Comparison of ENCODE assay signal across 11 mouse cellular contexts in the genomic region with DNA sequence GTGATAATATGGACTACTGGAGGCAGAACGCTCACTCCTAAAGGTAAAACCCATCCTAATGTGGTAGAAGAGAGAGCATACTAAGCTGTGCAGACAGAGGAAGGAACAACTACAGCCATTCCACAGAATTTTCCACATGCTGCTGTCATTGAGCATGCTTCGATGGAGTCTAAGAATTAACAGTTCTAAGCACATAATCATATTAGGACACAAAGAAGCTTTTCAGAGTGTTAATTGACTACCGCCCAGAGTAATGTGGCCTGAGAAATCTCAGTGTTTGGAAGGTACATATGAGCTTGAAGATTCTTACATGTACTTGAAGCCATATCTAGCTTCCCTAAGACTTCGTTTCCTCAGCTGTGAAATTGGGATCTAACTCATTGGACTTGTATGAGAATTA.
"Had no signal": no experiment of that assay in that cellular context is flagged by ENCODE, and none has a peak within 500 bp of the region (broad histone marks: within the 10 kb centered on the region; RNA-seq: fewer than 3 reads in every experiment).

No protein-coding gene starts in this region.

- DNase-seq: right cerebral cortex, adult 18-20 months; right cerebral cortex, postnatal 14 days; right cerebral cortex, postnatal 25 days; right cerebral cortex, postnatal 4 days; spleen, adult 18-20 months; thymus, adult 18-20 months; thymus, adult 2 months; thymus, postnatal 14 days; thymus, postnatal 25 days; thymus, postnatal 36 days; thymus, postnatal 4 days had no signal
